Mouse (Mus musculus): ENCODE data around the gene Rasl10b. TPM values are rescaled to one million over a fixed set of nuclear protein-coding genes. Genes with fewer than 3 reads are reported as not detected.
A peak's percentile ranks its signal among the peaks of the same experiment; 100 is the strongest.

Rasl10b gene
- polyA plus RNA-seq, 1 experiment from 2014 or later = 21.1 TPM

GRCm38 (mm10) chr11:83451281-83451680, 42.3 kb downstream of the Rasl10b start:
- H3K4me2 ChIP-seq (replicated peaks) = no peak overlapping the region
- no peak overlapping the region for H3K27ac ChIP-seq
- no peak for ATAC-seq
- no peak overlapping the region for H3K9ac ChIP-seq (replicated peaks)
- H3K4me3 ChIP-seq (replicated peaks) = no peak overlapping the region
- peaks cover 17% of the 10 kb centered on the region for H3K4me1 ChIP-seq (replicated peaks)
- no peaks in the 10 kb centered on the region for H3K9me3 ChIP-seq
- no peaks in the 10 kb centered on the region for H3K36me3 ChIP-seq
- 93% methylated on average over 10 of the region's 10 CpGs for WGBS
- H3K27me3 ChIP-seq = peaks cover 15% of the 10 kb centered on the region

- 43% methylated on average over 4 of the region's 4 CpGs for WGBS
These were observed 45.6 kb downstream of the Rasl10b start for GRCm38 (mm10) chr11:83454548-83454947.

DNA sequence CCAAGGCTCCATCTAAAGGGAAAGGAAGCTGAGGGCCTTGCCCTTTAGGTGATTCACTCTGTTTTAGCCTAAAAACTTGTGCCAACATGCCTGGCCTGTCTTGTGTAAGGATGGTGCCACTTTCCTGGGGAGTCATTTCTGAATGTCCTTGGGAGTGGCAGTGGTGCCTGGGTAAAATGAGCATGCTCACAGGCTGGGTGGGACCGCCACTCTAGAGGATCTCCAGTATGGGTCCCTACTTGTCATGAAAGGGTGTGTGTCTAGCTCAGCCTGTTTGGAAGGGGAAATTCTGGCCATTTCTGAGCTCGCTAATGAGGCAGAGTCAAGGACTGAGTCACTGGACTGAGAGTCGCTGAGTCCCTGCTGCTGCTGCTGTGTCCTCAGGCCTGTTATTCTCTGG, 46.7 kb downstream of the Rasl10b start:
- Histone ChIP-seq H3K9ac (replicated peaks) (no peak overlapping the region), H3K36me3 (no peaks in the 10 kb centered on the region), H3K27ac (no peak overlapping the region), H3K9me3 (no peaks in the 10 kb centered on the region), H3K4me3 (replicated peaks) (no peak overlapping the region), H3K4me2 (replicated peaks) (no peak overlapping the region), H3K27me3 (peaks cover 14% of the 10 kb centered on the region), H3K4me1 (replicated peaks) (peaks cover 13% of the 10 kb centered on the region)
- WGBS = 69% methylated on average over 3 of the region's 3 CpGs
- ATAC-seq = no peak

More at GRCm38 (mm10) chr11:83454548-83454947, 45.6 kb downstream of the Rasl10b start:
- Histone ChIP-seq H3K36me3 (no peaks in the 10 kb centered on the region), H3K27ac (no peak overlapping the region), H3K4me2 (replicated peaks) (no peak overlapping the region), H3K4me1 (replicated peaks) (peaks cover 14% of the 10 kb centered on the region), H3K9ac (replicated peaks) (no peak overlapping the region), H3K4me3 (replicated peaks) (no peak overlapping the region), H3K27me3 (0 out of 2 replicates have a peak, but pooled peaks cover 6% of the 10 kb centered on the region), H3K9me3 (no peaks in the 10 kb centered on the region)
- no peak for ATAC-seq

DNA sequence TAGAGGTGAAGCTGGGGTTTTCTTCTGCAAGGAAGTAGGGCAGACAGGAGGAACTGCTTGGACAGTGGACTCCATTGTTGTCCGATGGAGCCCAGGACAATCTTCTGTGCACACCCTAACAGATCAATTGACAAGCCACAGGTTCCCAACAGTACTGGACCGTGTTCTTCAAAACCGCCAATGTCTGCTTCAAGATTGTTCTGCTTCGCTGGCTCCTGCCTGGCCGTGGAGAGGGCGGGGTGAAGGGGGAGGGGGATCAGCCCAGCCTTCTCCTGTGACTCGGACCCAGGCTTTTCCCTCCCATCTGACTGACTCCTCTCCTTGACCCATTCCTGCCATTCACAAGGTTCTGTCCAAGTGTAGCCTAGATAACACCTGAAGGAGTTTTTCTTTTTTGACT, 48.3 kb downstream of the Rasl10b start:
- Histone ChIP-seq H3K9ac (replicated peaks) (no peak overlapping the region), H3K27ac (no peak overlapping the region), H3K9me3 (no peaks in the 10 kb centered on the region), H3K27me3 (peaks cover 30% of the 10 kb centered on the region), H3K4me3 (replicated peaks) (no peak overlapping the region), H3K36me3 (no peaks in the 10 kb centered on the region), H3K4me2 (replicated peaks) (no peak overlapping the region), H3K4me1 (replicated peaks) (peaks cover 20% of the 10 kb centered on the region)
- ATAC-seq = no peak
- 19% methylated on average over 7 of the region's 7 CpGs for WGBS

DNA sequence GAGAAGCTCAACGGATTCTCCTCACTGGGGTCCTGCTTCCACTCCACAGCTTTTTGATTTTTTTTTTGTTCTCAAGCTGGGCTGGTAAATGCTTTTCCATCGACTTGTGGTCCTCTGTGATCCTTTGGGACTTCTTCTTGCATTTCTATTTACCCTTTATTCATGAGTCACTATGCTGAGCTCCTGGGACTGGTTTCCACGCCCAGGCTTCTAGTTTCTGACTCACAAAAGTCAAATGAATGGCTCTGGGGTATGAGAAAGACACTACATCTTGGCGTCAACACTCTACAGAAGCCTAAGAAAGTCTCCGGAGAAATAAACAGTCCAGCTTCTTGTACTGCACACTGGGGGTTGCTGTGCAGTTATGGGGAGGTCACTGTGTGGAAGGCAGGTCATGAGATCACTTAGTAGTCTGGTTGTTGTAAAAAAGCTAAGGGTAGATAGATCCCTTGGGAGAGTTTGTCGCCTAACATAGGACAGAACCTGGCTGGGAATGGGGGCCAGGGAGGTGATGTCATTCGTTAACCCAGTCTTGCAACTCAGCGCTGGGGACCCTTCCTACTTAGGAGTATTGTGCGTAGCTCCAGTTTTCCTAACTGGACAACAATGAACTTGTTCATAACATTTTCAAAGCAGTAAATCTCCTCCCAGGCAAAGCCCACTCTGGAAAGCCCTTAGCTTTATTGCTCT, 49.1 kb downstream of the Rasl10b start:
- Histone ChIP-seq H3K36me3 (no peaks in the 10 kb centered on the region), H3K27me3 (peaks cover 38% of the 10 kb centered on the region), H3K9me3 (no peaks in the 10 kb centered on the region), H3K4me1 (replicated peaks) (peaks cover 28% of the 10 kb centered on the region), H3K4me3 (replicated peaks) (no peak overlapping the region), H3K27ac (no peak overlapping the region), H3K4me2 (replicated peaks) (no peak overlapping the region), H3K9ac (replicated peaks) (no peak overlapping the region)
- WGBS = 43% methylated on average over 9 of the region's 9 CpGs
- no peak for ATAC-seq

DNA sequence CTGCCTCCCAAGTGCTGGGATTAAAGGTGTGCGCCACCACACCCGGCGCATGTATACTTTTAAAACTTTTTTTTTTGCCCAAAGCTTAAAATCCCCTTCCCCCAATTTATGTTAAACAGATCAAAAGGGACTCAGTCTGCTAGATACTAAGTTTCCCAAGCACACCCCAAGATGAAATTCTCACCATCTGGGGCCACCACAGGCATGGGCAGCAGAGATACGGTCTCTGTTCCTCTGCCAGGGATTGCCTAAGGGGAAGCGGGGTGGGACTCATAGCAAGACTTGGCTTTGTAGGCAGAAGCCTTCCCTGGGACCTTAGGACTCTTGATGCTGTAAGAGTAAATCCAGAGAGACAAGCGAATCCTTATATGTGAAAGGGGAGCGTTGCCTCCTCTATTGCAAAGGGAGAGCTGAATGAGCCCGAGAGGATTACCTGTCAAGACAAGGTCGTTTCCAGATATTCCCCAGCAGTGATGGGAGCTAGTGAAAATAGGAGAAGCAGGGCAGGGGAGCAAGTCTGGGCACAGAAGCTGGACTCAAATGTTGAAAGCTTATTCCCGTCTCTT, 52.6 kb downstream of the Rasl10b start:
- Histone ChIP-seq H3K9me3 (no peaks in the 10 kb centered on the region), H3K36me3 (no peaks in the 10 kb centered on the region), H3K4me1 (replicated peaks) (peaks cover 32% of the 10 kb centered on the region), H3K9ac (replicated peaks) (no peak overlapping the region), H3K4me3 (replicated peaks) (0 out of 2 replicates have a peak overlapping the region, but pooled peaks have one; percentile 60), H3K27ac (no peak overlapping the region), H3K4me2 (replicated peaks) (no peak overlapping the region; the same call in 1 of the 2 replicates), H3K27me3 (peaks cover 64% of the 10 kb centered on the region)
- WGBS = 51% methylated on average over 10 of the region's 10 CpGs
- ATAC-seq = no peak

GRCm38 (mm10) chr11:83462711-83463244, 53.8 kb downstream of the Rasl10b start, which contains the start of gene Mmp28:
Gene Mmp28, minus strand, starts transcription at chr11:83463071.
- Histone ChIP-seq H3K36me3 (no peaks in the 10 kb centered on the region), H3K9ac (replicated peaks) (peak within 1 kb of the TSS; percentile 76), H3K27me3 (peaks cover 73% of the 10 kb centered on the region), H3K27ac (no peak within 1 kb of the TSS), H3K9me3 (no peaks in the 10 kb centered on the region), H3K4me3 (replicated peaks) (peak within 1 kb of the TSS; percentile 60), H3K4me1 (replicated peaks) (peaks cover 27% of the 10 kb centered on the region), H3K4me2 (replicated peaks) (peak within 1 kb of the TSS; percentile 84)
- WGBS = under 1% methylated on average over 36 of the region's 42 CpGs
- ATAC-seq = peak; percentile 63; the same call in 1 of the 2 replicates

DNA sequence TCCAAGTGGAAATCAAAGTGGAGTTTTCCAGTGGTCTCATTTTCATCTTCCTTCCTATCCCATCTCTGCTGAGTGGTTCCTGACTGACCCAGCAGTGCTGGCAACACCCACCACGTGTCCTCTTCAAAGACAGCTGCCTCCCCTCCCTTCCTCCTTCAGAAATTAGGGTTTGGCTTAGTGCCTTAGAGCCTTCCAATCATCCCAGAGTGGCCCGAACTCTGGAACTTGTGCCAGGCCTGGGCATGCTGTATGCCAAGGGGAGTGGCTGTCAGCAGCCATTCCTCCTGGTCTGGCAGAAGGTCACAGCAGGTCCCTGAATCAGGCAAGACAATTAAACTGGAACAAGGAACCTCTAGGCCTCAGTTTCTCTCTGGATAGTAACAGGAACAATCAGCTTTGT, 57.0 kb downstream of the Rasl10b start:
- H3K4me2 ChIP-seq (replicated peaks) = no peak overlapping the region
- H3K4me1 ChIP-seq (replicated peaks) = peaks cover 22% of the 10 kb centered on the region
- no peak overlapping the region for H3K4me3 ChIP-seq (replicated peaks)
- no peaks in the 10 kb centered on the region for H3K36me3 ChIP-seq
- no peak overlapping the region for H3K27ac ChIP-seq
- no peak overlapping the region for H3K9ac ChIP-seq (replicated peaks)
- no peak for ATAC-seq
- no peaks in the 10 kb centered on the region for H3K9me3 ChIP-seq
- 19% methylated on average over 2 of the region's 2 CpGs for WGBS
- peaks cover 76% of the 10 kb centered on the region for H3K27me3 ChIP-seq

- no peak overlapping the region for H3K4me2 ChIP-seq (replicated peaks)
- H3K36me3 ChIP-seq = no peaks in the 10 kb centered on the region
- no peak overlapping the region for H3K9ac ChIP-seq (replicated peaks)
- peaks cover 20% of the 10 kb centered on the region for H3K4me1 ChIP-seq (replicated peaks)
- H3K27ac ChIP-seq = no peak overlapping the region
- peaks cover 71% of the 10 kb centered on the region for H3K27me3 ChIP-seq
- H3K9me3 ChIP-seq = no peaks in the 10 kb centered on the region
- 68% methylated on average over 11 of the region's 11 CpGs for WGBS
- no peak overlapping the region for H3K4me3 ChIP-seq (replicated peaks)
- ATAC-seq = 0 out of 2 replicates have a peak, but pooled peaks have one; percentile 37
These were observed 58.2 kb downstream of the Rasl10b start for GRCm38 (mm10) chr11:83467120-83467652.

- no peaks in the 10 kb centered on the region for H3K9me3 ChIP-seq
- no peak overlapping the region for H3K27ac ChIP-seq
- peaks cover 9% of the 10 kb centered on the region for H3K4me1 ChIP-seq (replicated peaks)
- no peak overlapping the region for H3K4me3 ChIP-seq (replicated peaks)
- H3K27me3 ChIP-seq = peaks cover 55% of the 10 kb centered on the region
- 88% methylated on average over 3 of the region's 3 CpGs for WGBS
- H3K4me2 ChIP-seq (replicated peaks) = no peak overlapping the region
- ATAC-seq = no peak
- H3K36me3 ChIP-seq = no peaks in the 10 kb centered on the region
- H3K9ac ChIP-seq (replicated peaks) = no peak overlapping the region
These were observed 59.8 kb downstream of the Rasl10b start for GRCm38 (mm10) chr11:83468765-83469164.

Measured in midbrain, embryonic 13.5 days (tissue).